Mouse (Mus musculus): ENCODE measurements around the gene Artn.

Artn gene

DNA sequence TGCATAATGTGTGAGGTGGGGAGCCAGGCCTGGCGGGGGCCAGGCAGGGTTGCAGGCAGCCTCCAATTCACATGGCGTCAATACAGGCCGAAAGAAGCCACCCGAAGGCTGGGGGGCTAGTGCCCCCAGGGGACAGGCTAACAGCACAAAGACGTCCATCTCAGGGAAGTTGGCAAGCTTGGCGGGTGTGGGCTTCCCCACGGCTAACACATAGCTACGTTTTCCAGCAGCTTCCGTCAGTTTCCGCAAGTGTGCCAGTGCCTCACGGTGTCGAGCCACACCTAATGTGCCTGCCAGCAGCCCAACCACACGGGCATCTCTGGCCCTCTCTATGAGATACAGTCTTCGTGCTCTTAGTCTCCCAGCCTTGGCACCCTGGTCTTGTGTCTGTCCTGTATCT is 39.5 kb downstream of the Artn start:
- no peak for DNase-seq (ENCODE audit: low spot score in 2 of 2)

- DNase-seq (ENCODE audit: low spot score in 2 of 2) = no peak
These were observed 40.1 kb downstream of the Artn start for GRCm38 (mm10) chr4:117889471-117889870.

DNA sequence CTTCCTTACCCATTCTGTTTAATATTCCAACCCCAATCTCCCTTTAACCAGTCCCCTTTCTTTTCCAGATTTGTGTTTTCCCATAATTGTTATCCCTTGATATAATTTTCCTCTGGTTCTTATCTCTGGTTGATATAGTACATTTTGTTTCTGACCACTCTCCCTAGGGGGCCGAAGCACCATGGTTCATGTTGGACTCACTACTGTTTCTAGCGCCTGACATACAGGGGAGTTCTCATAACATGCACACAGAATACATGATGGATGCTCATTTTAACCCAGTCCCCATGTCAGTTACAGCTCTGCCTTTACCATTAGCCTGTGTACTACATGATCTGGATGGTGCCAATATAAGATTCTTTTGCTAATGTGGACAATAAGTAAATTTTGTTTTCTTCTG is 41.6 kb downstream of the Artn start:
- no peak for DNase-seq (ENCODE audit: low spot score in 2 of 2)

DNA sequence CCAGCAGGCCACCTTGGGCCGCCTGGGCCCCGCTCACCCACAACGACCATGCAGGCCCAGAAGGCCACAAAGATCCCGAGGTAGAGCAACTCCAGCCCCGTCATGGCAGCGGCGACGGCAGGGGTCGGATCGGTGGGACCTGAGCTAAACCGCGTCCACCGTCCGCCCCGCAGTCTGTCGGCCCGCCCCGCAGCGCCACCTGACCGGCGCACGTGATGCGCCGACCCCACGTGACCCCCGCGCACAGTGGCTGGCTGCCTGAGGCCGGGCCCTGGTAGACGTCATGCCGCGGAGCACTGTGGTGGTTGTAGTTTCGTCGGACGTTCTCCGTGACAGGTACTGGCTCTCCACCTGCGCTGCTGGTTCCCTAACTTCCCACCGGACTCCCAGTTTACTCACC is 42.4 kb downstream of the Artn start, which contains the start of gene Atp6v0b:
Atp6v0b (minus strand) TSS at position 201 of the 400 bp plus-strand sequence.
- DNase-seq (ENCODE audit: low spot score in 2 of 2) = peak; percentile 93 to 95

DNA sequence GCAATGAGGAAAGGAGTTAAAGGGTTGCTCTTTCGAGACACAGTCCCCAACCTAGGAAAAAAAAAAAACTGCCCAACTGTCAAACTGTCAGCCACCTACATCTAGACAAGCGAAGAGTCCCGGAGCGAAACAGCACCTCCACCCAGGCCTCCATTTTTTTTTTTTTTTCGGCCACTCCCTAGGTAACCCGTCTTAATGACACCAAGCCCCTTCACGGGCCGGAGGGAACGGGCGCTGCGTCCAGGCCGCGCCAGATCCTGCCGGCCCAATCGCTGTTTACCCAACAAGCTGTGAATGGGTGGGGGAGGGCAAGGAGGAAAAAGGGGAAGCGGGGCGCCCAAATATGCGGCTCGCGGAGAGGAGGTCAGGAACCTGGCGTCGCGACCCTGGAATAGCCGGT is 42.9 kb downstream of the Artn start:
- no peak for DNase-seq (ENCODE audit: low spot score in 2 of 2)

GRCm38 (mm10) chr4:117885994-117886393 is 43.6 kb downstream of the Artn start:
- no peak for DNase-seq (ENCODE audit: low spot score in 2 of 2)

DNA sequence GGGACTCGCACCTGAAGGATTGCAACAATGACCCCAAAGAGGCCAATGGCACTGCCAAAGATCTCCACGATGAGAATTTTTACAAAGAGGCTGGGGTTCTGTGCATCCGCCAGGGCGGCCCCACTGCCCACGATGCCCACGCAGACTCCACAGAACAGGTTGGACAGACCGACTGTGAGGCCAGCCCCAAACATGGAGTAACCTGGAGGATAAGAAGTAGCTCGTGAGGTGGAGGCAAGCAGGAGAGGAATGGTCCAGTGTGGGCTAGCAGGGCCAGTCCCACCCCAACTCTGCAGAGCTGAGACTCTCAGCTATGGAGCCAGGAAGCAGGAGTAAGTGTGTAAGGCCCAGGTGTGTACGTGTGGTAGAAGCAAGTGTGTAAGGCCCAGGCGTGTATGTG is 44.5 kb downstream of the Artn start:
- no peak for DNase-seq (ENCODE audit: low spot score in 2 of 2)

GRCm38 (mm10) chr4:117884146-117884545 is 45.4 kb downstream of the Artn start:
- no peak for DNase-seq (ENCODE audit: low spot score in 2 of 2)

DNA sequence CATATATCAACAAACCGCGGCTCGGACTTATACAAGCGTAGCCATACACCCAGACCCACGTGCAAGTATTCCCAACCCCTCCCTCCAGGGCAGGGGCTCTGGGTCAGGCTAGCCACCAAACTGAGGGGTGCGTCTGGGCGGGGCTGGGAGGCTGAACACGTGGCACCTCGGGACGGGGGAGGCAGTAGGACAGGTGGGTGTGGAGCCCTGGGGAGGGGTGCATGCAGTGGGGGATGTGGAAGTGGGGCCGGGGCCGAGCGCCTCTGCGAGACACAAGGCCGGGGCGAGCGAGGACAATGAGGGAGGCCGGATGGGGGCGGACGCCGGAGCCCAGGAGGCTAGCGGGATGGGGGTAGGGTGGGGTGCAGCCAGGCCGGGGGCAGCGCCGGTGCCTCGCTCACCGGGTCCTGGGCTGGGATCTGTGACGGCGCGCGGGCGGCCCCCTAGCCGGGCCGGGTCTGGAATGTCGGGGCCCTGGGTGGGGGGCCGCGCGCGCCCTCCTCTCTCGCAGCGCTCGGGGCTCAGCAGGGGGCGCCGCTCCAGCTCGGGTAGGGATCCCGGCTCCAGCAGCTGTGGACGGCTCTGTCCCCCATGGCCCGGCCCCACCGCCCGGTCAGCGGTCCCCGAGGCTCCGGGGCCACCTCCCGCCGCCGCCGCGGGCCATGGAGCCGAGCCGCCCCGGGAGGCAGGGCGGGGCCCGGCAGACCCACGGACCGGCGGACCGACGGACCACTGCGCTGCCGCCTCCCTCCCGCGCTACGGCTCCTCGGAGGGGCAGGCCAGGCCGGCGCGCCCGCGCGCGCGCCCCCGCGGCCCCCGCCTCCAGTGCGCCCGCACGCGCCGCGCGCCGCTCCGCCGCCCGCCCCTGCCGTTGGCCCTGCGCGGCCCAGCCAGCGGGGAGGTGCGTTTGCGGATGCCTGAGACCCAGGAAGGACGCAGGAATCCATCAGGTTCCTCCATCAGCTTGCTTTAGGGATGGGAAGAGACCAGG is 46.6 kb downstream of the Artn start, which contains the start of gene B4galt2:
B4galt2 (minus strand) TSS at position 787 of the 991 bp plus-strand sequence.
- DNase-seq (ENCODE audit: low spot score in 2 of 2) = peak; percentile 49 to 75

GRCm38 (mm10) chr4:117878703-117879102 is 50.9 kb downstream of the Artn start:
- DNase-seq (ENCODE audit: low spot score in 2 of 2) = no peak

DNA sequence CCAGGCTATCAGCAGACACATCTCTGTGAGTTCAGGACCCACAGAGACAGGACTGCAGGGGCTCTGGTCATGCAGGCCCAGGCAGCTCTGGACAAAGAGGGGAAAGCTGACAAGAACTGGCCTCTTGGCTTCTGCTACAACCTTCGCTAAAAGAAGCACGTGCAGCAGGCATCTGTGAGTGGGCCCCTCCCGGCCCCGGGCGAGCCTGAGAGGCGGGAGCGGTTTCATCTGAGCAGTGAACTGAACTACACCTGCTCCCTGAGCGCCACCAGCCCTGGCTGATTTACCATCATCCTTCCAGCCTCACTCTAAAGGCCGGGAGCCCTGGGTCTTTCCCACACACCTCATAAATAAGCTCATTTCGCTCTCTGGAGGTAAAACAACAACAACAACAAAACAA is 51.3 kb downstream of the Artn start:
- no peak for DNase-seq (ENCODE audit: low spot score in 2 of 2)
